Mouse (Mus musculus) gastrocnemius, postnatal 14 days (tissue): ENCODE data around the gene Gm14743. TPM values are rescaled to one million over a fixed set of nuclear protein-coding genes. Genes with fewer than 3 reads are reported as not detected.
"Not testable (repeated sequence)": the region's sequence is repeated elsewhere in the genome, so short reads cannot be mapped to it uniquely, and the experiment has no call there.

Experiments used
- DNase-seq: peaks from one replicate; pipeline ENCODE4 v3.0.0; 2021; ENCODE audit warnings: mixed read lengths
- intact Hi-C: fragments of 180-260 bp; cut with DNase I; formaldehyde crosslinking; loops from one replicate; pipeline ENCODE4 v1.15.1; 2025; ENCODE audit warnings: low total_unique reads
- long read RNA-seq, 2 experiments: library from polyadenylated mRNA; stranded (forward); transcript quantifications; one replicate each; pipeline ENCODE4 v2.0.0; 2021
- total RNA-seq, 2 experiments: library from RNA; stranded (reverse); gene quantifications; 2 replicates each; pipeline ENCODE4 v1.2.3; 2021

The Gm14743 gene
- not detected for total RNA-seq
- long read RNA-seq, experiment 1 = 0 reads
- long read RNA-seq, experiment 2 = 0 reads

GRCm38 (mm10) chrX:78245821-78246220, at the start of gene Gm14743:
Gene Gm14743 (minus strand): TSS chrX:78245921.
- DNase-seq, intact Hi-C loops: not testable (repeated sequence)

- DNase-seq = no peak
- intact Hi-C loops = no loop called here
Measured at GRCm38 (mm10) chrX:78202829-78203228, 42.9 kb downstream of the Gm14743 start.

GRCm38 (mm10) chrX:78202220-78202619, 43.5 kb downstream of the Gm14743 start:
- intact Hi-C loops, DNase-seq: not testable (repeated sequence)

Other genes with a start within 250 kb of the Gm14743 start
- gene Obp1a, start 154.5 kb downstream of the Gm14743 start, total RNA-seq = not detected
- gene Gm5938, start 120.5 kb downstream of the Gm14743 start, total RNA-seq = not detected
- gene Obp1b, start 59.1 kb downstream of the Gm14743 start, total RNA-seq = not detected
- gene 4930480E11Rik, start 123.7 kb upstream of the Gm14743 start, total RNA-seq = not detected